Mouse (Mus musculus) liver, adult 2 months (tissue): Measurements from ENCODE around the gene 2210016F16Rik. TPM values are rescaled to one million over a fixed set of nuclear protein-coding genes. Genes with fewer than 3 reads are reported as not detected.

Experiments used
- DNase-seq: peaks from one replicate; pipeline ENCODE4 v3.0.0-alpha.2; 2011; ENCODE audit warnings: low read depth, low spot score; ENCODE audit errors: extremely low read depth
- H3K27ac ChIP-seq: fragments of 200-500 bp; replicated peaks from 2 replicates; pipeline ENCODE4 v1.5.1; 2012; ENCODE audit warnings: low read depth, mild to moderate bottlenecking, control low read depth, inconsistent platforms, low read length; ENCODE audit not compliant: insufficient read depth
- H3K27me3 ChIP-seq: fragments of 200-500 bp; 2 replicates; pipeline ENCODE4 v1.6.1; 2012; ENCODE audit warnings: mild to moderate bottlenecking, moderate library complexity, low read length, inconsistent platforms; ENCODE audit not compliant: control insufficient read depth, insufficient read depth
- H3K36me3 ChIP-seq: fragments of 200-500 bp; 2 replicates; pipeline ENCODE4 v1.6.1; 2012; ENCODE audit warnings: low read length, inconsistent platforms; ENCODE audit not compliant: control insufficient read depth, insufficient read depth
- H3K4me1 ChIP-seq: fragments of 200-500 bp; 2 replicates; pipeline ENCODE4 v1.6.1; 2011; ENCODE audit warnings: low read length; ENCODE audit not compliant: control insufficient read depth, insufficient read depth
- H3K4me3 ChIP-seq: fragments of 200-500 bp; 2 replicates; pipeline ENCODE4 v1.5.1; 2011; ENCODE audit warnings: low read depth, mild to moderate bottlenecking, control low read depth, low read length, moderate library complexity; ENCODE audit not compliant: insufficient read depth
- H3K79me2 ChIP-seq: fragments of 200-500 bp; 2 replicates; pipeline ENCODE4 v1.6.1; 2012; ENCODE audit warnings: inconsistent platforms, mild to moderate bottlenecking, low read length, moderate library complexity; ENCODE audit not compliant: control insufficient read depth, insufficient read depth
- H3K9ac ChIP-seq: fragments of 200-500 bp; 2 replicates; pipeline ENCODE4 v1.6.1; 2012; ENCODE audit warnings: low read depth, mild to moderate bottlenecking, control low read depth, inconsistent platforms, low read length
- CTCF ChIP-seq: fragments of 200-500 bp; IDR thresholded peaks from 2 replicates; pipeline ENCODE4 v1.5.1; 2011; ENCODE audit warnings: low read depth, low read length, control low read depth
- POLR2A ChIP-seq: fragments of 200-500 bp; IDR thresholded peaks from 2 replicates; pipeline ENCODE4 v1.6.1; 2011; ENCODE audit warnings: low read length, control low read depth; ENCODE audit not compliant: insufficient read depth; ENCODE audit errors: extremely low read depth
- WGBS: fragments of 180-500 bp; shearing (Covaris S2); methylation state at CpG from one replicate; pipeline ENCODE4 v1.1.7; 2018; 5-methylcytosine and 5-hydroxymethylcytosine counted together
- polyA plus RNA-seq: library from polyadenylated mRNA; depleted of rRNA; stranded (reverse); fragments of >200 nt; gene quantifications from 2 replicates; pipeline ENCODE4 v1.2.3, GENCODE M21; 2012; rRNA removed
- total RNA-seq: library from RNA; depleted of rRNA; stranded (reverse); fragments of >200 nt; gene quantifications from 2 replicates; pipeline ENCODE4 v1.2.3, GENCODE M21; 2014; rRNA removed

2210016F16Rik gene
- total and polyA plus RNA-seq, 2 experiments = 19.3 to 27.3 TPM

- 83% methylated on average over 12 of the region's 12 CpGs for WGBS
- no peak overlapping the region for H3K9ac ChIP-seq
- H3K27ac ChIP-seq = no peak overlapping the region
- no peak for DNase-seq
- H3K36me3 ChIP-seq = no peaks in the 10 kb centered on the region
- H3K27me3 ChIP-seq = no peaks in the 10 kb centered on the region
- no peaks in the 10 kb centered on the region for H3K4me1 ChIP-seq
- no peak overlapping the region for H3K4me3 ChIP-seq
- TF ChIP-seq CTCF = no peak
- TF ChIP-seq POLR2A = no peak
- H3K79me2 ChIP-seq = no peaks in the 10 kb centered on the region
These were observed 47.6 kb downstream of the 2210016F16Rik start for GRCm38 (mm10) chr13:58337456-58337855.

- Histone ChIP-seq H3K36me3 (no peaks in the 10 kb centered on the region), H3K9ac (no peak overlapping the region), H3K4me1 (no peaks in the 10 kb centered on the region), H3K27ac (no peak overlapping the region), H3K4me3 (no peak overlapping the region), H3K79me2 (no peaks in the 10 kb centered on the region), H3K27me3 (no peaks in the 10 kb centered on the region)
- WGBS = 94% methylated on average over 5 of the region's 5 CpGs
- TF ChIP-seq POLR2A = no peak
- TF ChIP-seq CTCF = no peak
- DNase-seq = no peak
These were observed 50.9 kb downstream of the 2210016F16Rik start for GRCm38 (mm10) chr13:58334116-58334515.

Other genes starting within 250 kb of the 2210016F16Rik start
- 34.0 and 34.5 TPM in 2 replicates for gene Idnk, start 227.6 kb downstream of the 2210016F16Rik start, total RNA-seq
- 26.9 and 27.3 TPM in 2 replicates for gene Idnk, start 227.6 kb downstream of the 2210016F16Rik start, polyA plus RNA-seq
- gene Ubqln1, start 169.6 kb downstream of the 2210016F16Rik start, total RNA-seq = 77.4 and 87.1 TPM in 2 replicates
- 119 and 146 TPM in 2 replicates for gene Ubqln1, start 169.6 kb downstream of the 2210016F16Rik start, polyA plus RNA-seq
- gene Gkap1, start 109.5 kb downstream of the 2210016F16Rik start, total RNA-seq = 11.7 and 14.9 TPM in 2 replicates
- 3.5 and 4.3 TPM in 2 replicates for gene Gkap1, start 109.5 kb downstream of the 2210016F16Rik start, polyA plus RNA-seq
- under 0.01 TPM in 1 of 2 replicates, not detected in the other for gene Kif27, start 26.1 kb downstream of the 2210016F16Rik start, total RNA-seq
- gene Kif27, start 26.1 kb downstream of the 2210016F16Rik start, polyA plus RNA-seq = not detected in 2 replicates
- 9.3 and 9.5 TPM in 2 replicates for gene Rmi1, start 17.0 kb upstream of the 2210016F16Rik start, total RNA-seq
- gene Rmi1, start 17.0 kb upstream of the 2210016F16Rik start, polyA plus RNA-seq = 5.1 and 5.4 TPM in 2 replicates
- 241 and 280 TPM in 2 replicates for gene Hnrnpk, start 18.1 kb upstream of the 2210016F16Rik start, total RNA-seq
- gene Hnrnpk, start 18.1 kb upstream of the 2210016F16Rik start, polyA plus RNA-seq = 140 and 162 TPM in 2 replicates
- not detected in 2 replicates for gene Slc28a3, start 225.7 kb upstream of the 2210016F16Rik start, total RNA-seq
- not detected in 2 replicates for gene Slc28a3, start 225.7 kb upstream of the 2210016F16Rik start, polyA plus RNA-seq